Mouse (Mus musculus): Measurements from ENCODE around the gene Bysl.

GRCm38 (mm10) chr17:47594183-47594968, 16.9 kb downstream of the Bysl start:
- TF ChIP-seq CTCF (conservative IDR thresholded peaks at IDR 0.05; ENCODE audit: low read length) (no peak), POU5F1 (IDR thresholded peaks at IDR 0.05; ENCODE audit: borderline replicate concordance, low read length) (no peak)
